Comparison of ENCODE assay signal across 19 mouse cellular contexts in genomic region chr11:35280826-35281225, GRCm38 (mm10).
DNase-seq lines count a peak whose midpoint lies in the region; ATAC-seq lines count a peak whose summit lies in the region.
"Had no signal": no experiment of that assay in that cellular context is flagged by ENCODE, and none has a peak within 500 bp of the region (broad histone marks: within the 10 kb centered on the region; RNA-seq: fewer than 3 reads in every experiment).

No protein-coding gene starts in this region.

- H3K36me3 ChIP-seq in liver, embryonic 12.5 days = no peaks in the 10 kb centered on the region
- H3K36me3 ChIP-seq in lung, embryonic 16.5 days (ENCODE audit: control insufficient read depth, insufficient read depth, low read length) = no peaks in the 10 kb centered on the region
- no peaks in the 10 kb centered on the region for H3K36me3 ChIP-seq in stomach, embryonic 15.5 days
- H3K36me3 ChIP-seq in hindbrain, embryonic 11.5 days (ENCODE audit: control insufficient read depth, insufficient read depth, low read length) = no peaks in the 10 kb centered on the region
- H3K36me3 ChIP-seq: forebrain, embryonic 12.5 days; hindbrain, embryonic 15.5 days; midbrain, embryonic 12.5 days; neural tube, embryonic 13.5 days had no signal

- peak; percentile 50 to 69 for DNase-seq in cerebellum, postnatal 14 days
- DNase-seq in cerebellum, adult 8-10 months = no peak
- DNase-seq in liver = peak; percentile 8
- DNase-seq in gastrocnemius, postnatal 4 days (ENCODE audit: low spot score in 2 of 2) = no peak
- DNase-seq in hindbrain, embryonic 11.5 days (ENCODE audit: low spot score) = no peak
- DNase-seq: cerebellum, adult 11-12 months; gastrocnemius, postnatal 25 days; heart, postnatal 10 days; left cerebral cortex, postnatal 4 days; right cerebral cortex, postnatal 14 days had no signal

- H3K9me3 ChIP-seq in liver, embryonic 12.5 days (replicated peaks) = no peaks in the 10 kb centered on the region
- H3K9me3 ChIP-seq in lung, embryonic 16.5 days (ENCODE audit: control insufficient read depth, low read length) = no peaks in the 10 kb centered on the region
- H3K9me3 ChIP-seq in stomach, embryonic 15.5 days = no peaks in the 10 kb centered on the region
- H3K9me3 ChIP-seq in hindbrain, embryonic 11.5 days (ENCODE audit: control insufficient read depth, low read length) = no peaks in the 10 kb centered on the region
- H3K9me3 ChIP-seq: forebrain, embryonic 12.5 days; hindbrain, embryonic 15.5 days; midbrain, embryonic 12.5 days; neural tube, embryonic 13.5 days had no signal

- H3K4me1 ChIP-seq in liver, embryonic 12.5 days = no peaks in the 10 kb centered on the region
- peaks cover 33% of the 10 kb centered on the region for H3K4me1 ChIP-seq in lung, embryonic 16.5 days (replicated peaks; ENCODE audit: control insufficient read depth, insufficient read depth, low read length)
- H3K4me1 ChIP-seq in stomach, embryonic 15.5 days = 0 out of 2 replicates have a peak, but pooled peaks cover 14% of the 10 kb centered on the region
- H3K4me1 ChIP-seq in hindbrain, embryonic 11.5 days (replicated peaks; ENCODE audit: control insufficient read depth, insufficient read depth, low read length) = 0 out of 2 replicates have a peak, but pooled peaks cover 3% of the 10 kb centered on the region

- no peak overlapping the region for H3K27ac ChIP-seq in liver, embryonic 12.5 days
- H3K27ac ChIP-seq in lung, embryonic 16.5 days (ENCODE audit: low read length) = no peak overlapping the region
- no peak overlapping the region for H3K27ac ChIP-seq in stomach, embryonic 15.5 days
- no peak overlapping the region for H3K27ac ChIP-seq in hindbrain, embryonic 11.5 days (ENCODE audit: low read depth, low read length)
- H3K27ac ChIP-seq: forebrain, embryonic 12.5 days; hindbrain, embryonic 15.5 days; macrophage; midbrain, embryonic 12.5 days; neural tube, embryonic 13.5 days had no signal

- ATAC-seq in liver, embryonic 12.5 days = no peak
- ATAC-seq in lung, embryonic 16.5 days (ENCODE audit: low read depth) = peak; percentile 65
- peak; percentile 69; the same call in 1 of the 2 replicates for ATAC-seq in stomach, embryonic 15.5 days (ENCODE audit: insufficient read depth, low FRiP score, low read depth)
- no peak for ATAC-seq in hindbrain, embryonic 11.5 days (ENCODE audit: low FRiP score)
- ATAC-seq: intestine, embryonic 16.5 days had no signal

- no peak overlapping the region for H3K4me3 ChIP-seq in liver, embryonic 12.5 days
- H3K4me3 ChIP-seq in lung, embryonic 16.5 days (ENCODE audit: low read length) = no peak overlapping the region
- H3K4me3 ChIP-seq in stomach, embryonic 15.5 days (replicated peaks) = no peak overlapping the region
- no peak overlapping the region for H3K4me3 ChIP-seq in hindbrain, embryonic 11.5 days (ENCODE audit: low read depth, low read length)
- H3K4me3 ChIP-seq: forebrain, embryonic 12.5 days; hindbrain, embryonic 15.5 days; midbrain, embryonic 12.5 days; neural tube, embryonic 13.5 days had no signal

- no peak overlapping the region for H3K9ac ChIP-seq in liver, embryonic 12.5 days
- H3K9ac ChIP-seq in lung, embryonic 16.5 days (ENCODE audit: low read length) = no peak overlapping the region
- H3K9ac ChIP-seq in stomach, embryonic 15.5 days = no peak overlapping the region
- H3K9ac ChIP-seq in hindbrain, embryonic 11.5 days (ENCODE audit: low read depth, low read length) = no peak overlapping the region
- H3K9ac ChIP-seq: forebrain, embryonic 12.5 days; hindbrain, embryonic 15.5 days; midbrain, embryonic 12.5 days; neural tube, embryonic 13.5 days had no signal

- no peaks in the 10 kb centered on the region for H3K27me3 ChIP-seq in liver, embryonic 12.5 days (replicated peaks)
- H3K27me3 ChIP-seq in lung, embryonic 16.5 days (ENCODE audit: control insufficient read depth, insufficient read depth, low read depth, low read length) = peaks cover 16% of the 10 kb centered on the region
- H3K27me3 ChIP-seq in stomach, embryonic 15.5 days (replicated peaks) = no peaks in the 10 kb centered on the region
- no peaks in the 10 kb centered on the region for H3K27me3 ChIP-seq in hindbrain, embryonic 11.5 days (ENCODE audit: control insufficient read depth, insufficient read depth, low read length)

- 43% methylated on average over 6 of the region's 6 CpGs for WGBS in liver, embryonic 12.5 days (ENCODE audit: insufficient replicate concordance)
- WGBS in lung, embryonic 16.5 days = 30% methylated on average over 6 of the region's 6 CpGs
- WGBS in stomach, embryonic 15.5 days = 48% methylated on average over 6 of the region's 6 CpGs
- 90% methylated on average over 6 of the region's 6 CpGs for WGBS in hindbrain, embryonic 11.5 days

- H3K4me2 ChIP-seq in liver, embryonic 12.5 days = no peak overlapping the region
- no peak overlapping the region for H3K4me2 ChIP-seq in lung, embryonic 16.5 days (ENCODE audit: low read depth, low read length)
- H3K4me2 ChIP-seq in stomach, embryonic 15.5 days = no peak overlapping the region
- H3K4me2 ChIP-seq in hindbrain, embryonic 11.5 days (replicated peaks; ENCODE audit: low read depth, low read length) = no peak overlapping the region
- H3K4me2 ChIP-seq: forebrain, embryonic 12.5 days; hindbrain, embryonic 15.5 days; midbrain, embryonic 12.5 days; neural tube, embryonic 13.5 days had no signal

Comparison
In these comparisons a context has a peak if more than half of its experiments do, and no peak if none do; other contexts are left out.
1. DNase-seq: peak in cerebellum, postnatal 14 days (2 of 2) and liver (single experiment); none in cerebellum, adult 8-10 months (single experiment), gastrocnemius, postnatal 4 days (0 of 2) and hindbrain, embryonic 11.5 days (single experiment).
2. ATAC-seq: peak in lung, embryonic 16.5 days (single experiment) and stomach, embryonic 15.5 days (single experiment); none in liver, embryonic 12.5 days (single experiment) and hindbrain, embryonic 11.5 days (single experiment).